19 mouse cellular contexts compared by ENCODE assay signal in the genomic region with DNA sequence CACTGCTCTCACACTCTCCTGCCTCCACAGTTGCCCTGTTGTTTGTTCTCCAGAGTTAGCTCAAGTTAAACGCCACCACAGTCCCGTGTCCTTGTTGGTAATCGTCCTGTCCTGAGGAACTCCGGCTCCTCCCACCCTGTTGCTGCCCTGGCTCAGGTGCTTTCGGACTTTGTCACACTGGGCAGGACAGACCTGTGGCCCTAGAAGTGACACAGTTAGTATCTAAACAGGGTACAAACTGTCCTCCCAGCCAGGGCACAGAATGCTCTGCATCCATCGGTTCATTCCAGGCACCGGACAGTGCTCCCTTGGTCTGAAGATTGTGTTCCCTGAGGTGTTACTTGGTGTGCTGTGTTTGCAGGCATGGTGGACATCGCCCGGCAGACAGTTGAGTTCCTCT. TPM values are rescaled to one million over a fixed set of nuclear protein-coding genes. Genes with fewer than 3 reads are reported as not detected.
DNase-seq lines count a peak whose midpoint lies in the region; ATAC-seq lines count a peak whose summit lies in the region.
"Had no signal": no experiment of that assay in that cellular context is flagged by ENCODE, and none has a peak within 500 bp of the region (broad histone marks: within the 10 kb centered on the region; RNA-seq: fewer than 3 reads in every experiment).

No protein-coding gene starts in this region.

- H3K4me1 ChIP-seq in liver, embryonic 16.5 days (ENCODE audit: control insufficient read depth, low read depth, low read length) = no peaks in the 10 kb centered on the region
- no peaks in the 10 kb centered on the region for H3K4me1 ChIP-seq in liver, embryonic 12.5 days
- H3K4me1 ChIP-seq: embryonic facial prominence, embryonic 10.5 days; forebrain, embryonic 13.5 days had no signal

- H3K27me3 ChIP-seq in liver, embryonic 16.5 days (ENCODE audit: control insufficient read depth, insufficient read depth, low read depth, low read length) = no peaks in the 10 kb centered on the region
- no peaks in the 10 kb centered on the region for H3K27me3 ChIP-seq in liver, embryonic 12.5 days (replicated peaks)
- H3K27me3 ChIP-seq: forebrain, embryonic 13.5 days; heart, embryonic 15.5 days had no signal

- DNase-seq in kidney, adult 8-10 months = peak; percentile 43 to 53
- no peak for DNase-seq in kidney, postnatal 4 days
- peak; percentile 61 for DNase-seq in kidney, postnatal 36 days
- no peak for DNase-seq in c-Kit-positive CD71-positive TER-119-positive erythroid progenitor cells, embryonic 14.5 days (ENCODE audit: low spot score)
- DNase-seq: adrenal gland, adult 2 months; adrenal gland, postnatal 25 days; cerebellum, adult 2 months; cerebellum, postnatal 10 days; forebrain, postnatal 0 days; gastrocnemius, postnatal 14 days; heart, adult 2 months; heart, postnatal 14 days had no signal

- 90% methylated on average over 9 of the region's 9 CpGs for WGBS in liver, embryonic 16.5 days (ENCODE audit: insufficient replicate concordance)
- WGBS in liver, embryonic 12.5 days (ENCODE audit: insufficient replicate concordance) = 91% methylated on average over 9 of the region's 9 CpGs

- 0 out of 2 replicates have a peak overlapping the region, but pooled peaks have one; percentile 44 for H3K27ac ChIP-seq in liver, embryonic 16.5 days (ENCODE audit: low read length)
- no peak overlapping the region for H3K27ac ChIP-seq in liver, embryonic 12.5 days
- H3K27ac ChIP-seq: embryonic facial prominence, embryonic 10.5 days; forebrain, embryonic 13.5 days; heart, adult 2 months; heart, embryonic 15.5 days had no signal

- ATAC-seq in liver, embryonic 16.5 days (ENCODE audit: low read depth) = peak; percentile 75
- ATAC-seq in liver, embryonic 12.5 days = no peak
- ATAC-seq in monocyte, adult 5-6 weeks (replicated peaks; ENCODE audit: insufficient number of reproducible peaks, low FRiP score, low TSS enrichment, poor library complexity, severe bottlenecking) = no peak
- ATAC-seq: forebrain, embryonic 13.5 days; forebrain, postnatal 0 days had no signal

- H3K36me3 ChIP-seq in liver, embryonic 16.5 days (ENCODE audit: control insufficient read depth, insufficient read depth) = peaks cover 91% of the 10 kb centered on the region
- peaks cover 96% of the 10 kb centered on the region for H3K36me3 ChIP-seq in liver, embryonic 12.5 days

- no peak overlapping the region for H3K4me2 ChIP-seq in liver, embryonic 16.5 days (ENCODE audit: low read depth, low read length)
- no peak overlapping the region for H3K4me2 ChIP-seq in liver, embryonic 12.5 days
- H3K4me2 ChIP-seq: forebrain, embryonic 13.5 days; heart, embryonic 11.5 days; heart, embryonic 15.5 days had no signal

- H3K9me3 ChIP-seq in liver, embryonic 16.5 days (replicated peaks; ENCODE audit: control insufficient read depth, low read length) = no peaks in the 10 kb centered on the region
- no peaks in the 10 kb centered on the region for H3K9me3 ChIP-seq in liver, embryonic 12.5 days (replicated peaks)
- H3K9me3 ChIP-seq: embryonic facial prominence, embryonic 10.5 days; forebrain, embryonic 13.5 days; heart, embryonic 15.5 days had no signal

- H3K9ac ChIP-seq in liver, embryonic 16.5 days (ENCODE audit: low read depth, low read length) = no peak overlapping the region
- no peak overlapping the region for H3K9ac ChIP-seq in liver, embryonic 12.5 days
- H3K9ac ChIP-seq: forebrain, embryonic 13.5 days; forebrain, postnatal 0 days; heart, embryonic 15.5 days had no signal

- no peak overlapping the region for H3K4me3 ChIP-seq in liver, embryonic 16.5 days (ENCODE audit: low read depth, low read length)
- no peak overlapping the region for H3K4me3 ChIP-seq in liver, embryonic 12.5 days
- H3K4me3 ChIP-seq: embryonic facial prominence, embryonic 10.5 days; forebrain, embryonic 13.5 days; heart, adult 2 months; heart, embryonic 15.5 days had no signal

RNA-seq across cellular contexts. Expression of a gene that starts 51.5 kb away (rescaled TPM):
- 24.5 and 24.8 TPM in 2 replicates for polyA plus RNA-seq in liver, embryonic 16.5 days (2015; fragmentation: Nextera tagmentation; extraction: Ambion mirVana)
- polyA plus RNA-seq in liver, embryonic 12.5 days (2016; fragmentation: Nextera tagmentation; extraction: Ambion mirVana) = 23.7 and 25.7 TPM in 2 replicates
- 146 to 183 TPM (median 155 TPM) in 3 replicates for total RNA-seq in monocyte, adult 5-6 weeks (2017)

Comparison
In these comparisons a context has a peak if more than half of its experiments do, and no peak if none do; other contexts are left out.
1. DNase-seq: peak in kidney, adult 8-10 months (2 of 2) and kidney, postnatal 36 days (2 of 2); none in kidney, postnatal 4 days (0 of 2) and c-Kit-positive CD71-positive TER-119-positive erythroid progenitor cells, embryonic 14.5 days (single experiment).